Mouse (Mus musculus): ENCODE measurements around the gene Zfp94.

Zfp94 gene

GRCm38 (mm10) chr7:24316567-24317092 is at the start of gene Zfp94:
TSS of gene Zfp94 (minus strand) at chr7:24316666.
- no peak for TF ChIP-seq GATA4 (IDR thresholded peaks at IDR 0.05; ENCODE audit: insufficient replicate concordance, low read length)

GRCm38 (mm10) chr7:24365258-24366014 is 49.0 kb upstream of the Zfp94 start:
- no peak for TF ChIP-seq GATA4 (IDR thresholded peaks at IDR 0.05; ENCODE audit: insufficient replicate concordance, low read length)

GRCm38 (mm10) chr7:24364827-24365226 is 48.4 kb upstream of the Zfp94 start:
- TF ChIP-seq GATA4 (IDR thresholded peaks at IDR 0.05; ENCODE audit: insufficient replicate concordance, low read length), result no peak

GRCm38 (mm10) chr7:24363228-24363627 is 46.8 kb upstream of the Zfp94 start:
- TF ChIP-seq GATA4 (IDR thresholded peaks at IDR 0.05; ENCODE audit: insufficient replicate concordance, low read length), result no peak

GRCm38 (mm10) chr7:24361001-24361400 is 44.5 kb upstream of the Zfp94 start:
- no peak for TF ChIP-seq GATA4 (IDR thresholded peaks at IDR 0.05; ENCODE audit: insufficient replicate concordance, low read length)

GRCm38 (mm10) chr7:24359269-24359668 is 42.8 kb upstream of the Zfp94 start:
- no peak for TF ChIP-seq GATA4 (IDR thresholded peaks at IDR 0.05; ENCODE audit: insufficient replicate concordance, low read length)

- no peak for TF ChIP-seq GATA4 (IDR thresholded peaks at IDR 0.05; ENCODE audit: insufficient replicate concordance, low read length)
These were observed 41.4 kb upstream of the Zfp94 start for GRCm38 (mm10) chr7:24357899-24358298.

- no peak for TF ChIP-seq GATA4 (IDR thresholded peaks at IDR 0.05; ENCODE audit: insufficient replicate concordance, low read length)
These were observed 39.6 kb upstream of the Zfp94 start for GRCm38 (mm10) chr7:24356081-24356480.

- no peak for TF ChIP-seq GATA4 (IDR thresholded peaks at IDR 0.05; ENCODE audit: insufficient replicate concordance, low read length)
These were observed 39.2 kb upstream of the Zfp94 start for GRCm38 (mm10) chr7:24355646-24356045.

- no peak for TF ChIP-seq GATA4 (IDR thresholded peaks at IDR 0.05; ENCODE audit: insufficient replicate concordance, low read length)
These were observed 32.4 kb upstream of the Zfp94 start, which contains the start of gene Lypd5 for GRCm38 (mm10) chr7:24348896-24349295. TSS of gene Lypd5 (plus strand) at chr7:24349196.

GRCm38 (mm10) chr7:24346444-24346843 is 30.0 kb upstream of the Zfp94 start:
- TF ChIP-seq GATA4 (IDR thresholded peaks at IDR 0.05; ENCODE audit: insufficient replicate concordance, low read length), result no peak

- no peak for TF ChIP-seq GATA4 (IDR thresholded peaks at IDR 0.05; ENCODE audit: insufficient replicate concordance, low read length)
These were observed 27.3 kb upstream of the Zfp94 start for GRCm38 (mm10) chr7:24343701-24344272.

- TF ChIP-seq GATA4 (IDR thresholded peaks at IDR 0.05; ENCODE audit: insufficient replicate concordance, low read length), result no peak
These were observed 21.8 kb upstream of the Zfp94 start for GRCm38 (mm10) chr7:24338241-24338640.

GRCm38 (mm10) chr7:24335699-24336309 is 19.3 kb upstream of the Zfp94 start:
- TF ChIP-seq GATA4 (IDR thresholded peaks at IDR 0.05; ENCODE audit: insufficient replicate concordance, low read length), result no peak

- no peak for TF ChIP-seq GATA4 (IDR thresholded peaks at IDR 0.05; ENCODE audit: insufficient replicate concordance, low read length)
These were observed 17.0 kb upstream of the Zfp94 start, which contains the start of gene Tescl for GRCm38 (mm10) chr7:24333304-24333986. TSS of gene Tescl (minus strand) at chr7:24333936.

Data from liver, adult (tissue).